Mouse (Mus musculus) mouse trophoblast stem cell (cell line): Measurements from ENCODE around the gene Adgre5.

Source experiments
- in situ Hi-C, 2 experiments: fragments of 300-500 bp; cut with MseI, MboI; formaldehyde crosslinking; loops; 2 replicates in 1 of 2; 3 replicates in 1 of 2; pipeline ENCODE4 v1.15.1; 2025

The Adgre5 gene

GRCm38 (mm10) chr8:83740976-83741741 is at the start of gene Adgre5:
Adgre5 (minus strand) TSS chr8:83741326.
- in situ Hi-C loops = no loop called here

- in situ Hi-C loops = no loop called here
These were observed 48.7 kb upstream of the Adgre5 start for GRCm38 (mm10) chr8:83789826-83790225.

DNA sequence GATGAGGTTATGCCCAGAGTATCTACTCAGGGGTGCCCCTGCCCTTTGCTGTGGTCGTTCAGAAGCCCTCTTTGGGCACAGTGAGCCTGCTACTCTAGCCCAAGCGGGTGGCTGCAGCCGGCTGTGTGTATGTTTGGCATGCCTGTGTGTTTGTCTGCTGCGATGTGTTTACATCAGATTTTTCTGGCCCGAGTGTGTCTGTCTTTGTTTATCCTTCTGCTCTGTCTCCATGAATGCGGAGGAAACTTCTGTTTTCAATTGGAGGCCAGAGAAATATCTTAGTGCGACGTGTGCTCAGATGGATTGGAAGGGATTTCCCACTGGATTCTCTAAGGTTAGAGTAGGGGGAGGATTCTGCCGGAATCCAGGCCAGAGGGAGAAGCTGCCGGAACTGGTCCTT is 43.9 kb upstream of the Adgre5 start:
- in situ Hi-C loops = no loop called here

- in situ Hi-C loops = loop anchor here (5.0 kb wide), 1 partner anchor 114 kb away; no protein-coding TSS in a partner anchor
These were observed 41.9 kb upstream of the Adgre5 start for GRCm38 (mm10) chr8:83782832-83783558.

GRCm38 (mm10) chr8:83779610-83780009 is 38.5 kb upstream of the Adgre5 start:
- in situ Hi-C loops = loop anchor here (5.0 kb wide), 1 partner anchor 118 kb away; no protein-coding TSS in a partner anchor

DNA sequence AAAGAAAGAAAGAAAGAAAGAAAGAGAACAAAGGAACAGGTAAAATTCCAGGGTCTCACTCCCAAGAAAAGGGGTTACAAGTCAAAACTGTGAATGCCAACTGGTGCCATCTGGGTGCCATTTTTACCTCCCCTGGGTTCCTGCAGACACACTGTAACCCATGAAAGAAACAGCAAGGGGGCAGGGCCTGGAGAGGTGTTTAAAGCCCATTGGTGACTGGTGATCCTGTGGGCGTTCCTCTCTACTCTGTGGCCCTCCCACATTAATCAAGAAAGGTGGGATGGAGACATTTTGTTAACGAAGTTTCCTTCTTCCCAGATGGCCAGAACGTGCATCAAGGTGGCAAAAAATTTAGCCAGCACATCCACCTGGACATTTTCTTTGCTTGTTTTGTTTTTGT is 36.9 kb upstream of the Adgre5 start:
- in situ Hi-C loops = no loop called here

GRCm38 (mm10) chr8:83776632-83777031 is 35.5 kb upstream of the Adgre5 start:
- in situ Hi-C loops = no loop called here

- in situ Hi-C loops = no loop called here
These were observed 33.1 kb upstream of the Adgre5 start for GRCm38 (mm10) chr8:83774221-83774620.

- in situ Hi-C loops = no loop called here
These were observed 32.3 kb upstream of the Adgre5 start for GRCm38 (mm10) chr8:83773452-83773846.

GRCm38 (mm10) chr8:83772701-83773451 is 31.8 kb upstream of the Adgre5 start:
- in situ Hi-C loops = no loop called here

GRCm38 (mm10) chr8:83771791-83772190 is 30.7 kb upstream of the Adgre5 start:
- in situ Hi-C loops = no loop called here

DNA sequence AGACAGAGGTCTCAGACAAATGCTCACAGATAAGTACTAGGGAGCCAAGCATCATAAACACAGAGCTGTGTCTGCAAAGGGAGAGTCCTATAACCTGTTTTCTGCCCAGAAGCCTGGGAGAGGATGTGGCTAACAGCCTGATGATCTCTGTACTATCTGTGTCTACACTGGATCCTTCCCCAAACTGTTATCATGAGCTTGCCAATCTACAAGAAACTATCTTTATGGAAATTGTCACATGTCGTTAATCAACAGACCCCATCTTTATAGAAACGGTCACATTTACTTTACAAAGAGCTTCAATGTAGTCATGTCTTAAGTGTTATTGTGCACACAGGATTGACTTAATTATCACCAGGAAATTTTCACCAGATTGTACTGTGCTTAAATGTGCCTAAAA is 29.5 kb upstream of the Adgre5 start:
- in situ Hi-C loops = no loop called here

- in situ Hi-C loops = no loop called here
These were observed 28.6 kb upstream of the Adgre5 start for GRCm38 (mm10) chr8:83769720-83770119.

DNA sequence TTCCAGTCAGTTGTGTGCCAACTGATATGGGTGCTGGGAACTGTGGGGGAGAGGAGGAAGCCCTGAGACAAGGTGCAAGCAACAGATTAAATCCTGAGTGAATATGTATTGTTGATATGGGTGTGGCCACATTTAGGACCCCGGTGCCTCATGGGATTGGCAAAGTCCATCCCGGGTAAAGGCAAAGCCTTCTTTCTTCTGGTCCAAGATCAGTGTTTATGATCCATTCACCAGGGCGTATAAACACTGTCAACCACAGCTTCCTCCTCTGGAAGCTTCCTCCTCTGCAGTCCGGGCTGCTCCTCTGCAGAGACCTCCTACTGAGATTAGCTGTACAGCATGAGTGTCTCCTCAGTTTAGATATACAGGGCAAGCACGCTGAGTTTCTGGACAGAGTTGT is 27.4 kb upstream of the Adgre5 start:
- in situ Hi-C loops = no loop called here

DNA sequence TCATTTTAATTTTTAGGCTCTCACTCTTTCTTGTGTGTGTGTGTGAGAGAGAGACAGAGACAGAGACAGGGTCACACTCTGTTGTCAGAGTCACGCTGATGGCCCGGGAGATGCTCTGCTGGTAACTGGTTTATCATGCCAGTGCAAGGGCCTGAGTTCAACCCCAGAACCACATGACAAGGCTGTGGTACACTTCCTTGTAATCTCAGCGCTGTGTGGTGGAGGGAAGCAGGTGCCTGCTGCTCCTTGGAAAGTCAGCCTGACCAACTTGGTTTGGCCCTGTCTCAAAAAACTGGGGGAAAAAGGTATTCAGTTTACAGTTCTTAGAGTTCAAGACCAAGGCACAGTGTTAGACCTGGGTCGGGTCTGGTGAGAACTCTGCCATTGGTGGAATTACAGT is 26.3 kb upstream of the Adgre5 start:
- in situ Hi-C loops = no loop called here

DNA sequence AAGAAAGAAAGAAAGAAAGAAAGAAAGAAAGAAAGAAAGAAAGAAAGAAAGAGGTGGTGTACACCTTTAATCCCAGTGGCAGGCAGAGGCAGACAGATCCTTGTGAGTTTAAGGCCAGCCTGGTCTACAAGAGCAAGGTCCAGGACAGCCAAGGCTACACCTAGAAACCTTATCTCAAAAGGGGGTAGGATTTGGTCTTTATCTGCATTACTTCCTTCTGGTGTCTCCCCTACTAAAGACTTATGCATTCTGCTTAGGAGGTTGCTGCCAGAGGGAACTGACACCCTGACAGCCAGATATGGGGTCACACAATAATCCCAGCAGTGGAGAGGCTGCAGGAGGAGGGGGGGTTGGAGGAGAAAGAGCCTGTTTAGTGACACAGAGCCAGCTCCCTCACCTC is 24.5 kb upstream of the Adgre5 start:
- in situ Hi-C loops = no loop called here

DNA sequence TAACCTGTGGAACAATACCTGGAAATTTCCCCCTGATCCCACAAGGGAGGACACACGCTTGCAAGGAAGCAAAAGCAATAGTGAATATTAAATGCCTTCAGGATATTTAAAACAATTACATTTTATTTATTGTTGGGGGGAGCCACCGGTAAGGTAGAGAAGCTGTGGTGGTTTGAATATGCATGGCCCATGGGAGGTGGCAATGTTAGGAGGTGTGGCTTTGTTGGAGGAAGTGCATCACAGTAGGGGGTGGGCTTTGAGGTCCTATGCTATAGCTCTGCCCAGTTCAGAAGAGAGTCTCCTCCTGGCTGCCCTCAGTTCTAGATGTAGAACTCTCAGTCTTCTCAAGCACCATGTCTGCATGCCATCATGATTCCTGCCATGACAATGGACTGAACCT is 23.6 kb upstream of the Adgre5 start:
- in situ Hi-C loops = no loop called here

DNA sequence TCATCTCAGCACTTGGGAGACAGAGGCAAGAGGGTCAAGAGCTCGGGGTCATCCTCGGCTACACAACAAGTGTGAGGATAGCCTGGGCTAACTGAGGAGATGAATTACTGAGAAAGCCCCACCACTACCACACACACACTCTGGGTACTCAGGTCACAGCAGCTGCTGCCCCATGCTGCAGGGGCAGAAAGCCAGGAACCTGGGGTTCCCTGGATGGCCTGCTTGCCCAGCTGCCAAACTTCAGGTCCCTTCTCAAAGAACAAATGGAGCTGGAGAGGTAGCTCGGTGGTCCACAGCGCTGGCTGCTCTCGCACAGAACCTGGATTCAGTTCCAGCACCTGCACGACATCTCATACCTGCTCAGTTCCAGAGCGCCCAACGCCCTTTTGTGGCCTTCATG is 23.0 kb upstream of the Adgre5 start:
- in situ Hi-C loops = no loop called here

DNA sequence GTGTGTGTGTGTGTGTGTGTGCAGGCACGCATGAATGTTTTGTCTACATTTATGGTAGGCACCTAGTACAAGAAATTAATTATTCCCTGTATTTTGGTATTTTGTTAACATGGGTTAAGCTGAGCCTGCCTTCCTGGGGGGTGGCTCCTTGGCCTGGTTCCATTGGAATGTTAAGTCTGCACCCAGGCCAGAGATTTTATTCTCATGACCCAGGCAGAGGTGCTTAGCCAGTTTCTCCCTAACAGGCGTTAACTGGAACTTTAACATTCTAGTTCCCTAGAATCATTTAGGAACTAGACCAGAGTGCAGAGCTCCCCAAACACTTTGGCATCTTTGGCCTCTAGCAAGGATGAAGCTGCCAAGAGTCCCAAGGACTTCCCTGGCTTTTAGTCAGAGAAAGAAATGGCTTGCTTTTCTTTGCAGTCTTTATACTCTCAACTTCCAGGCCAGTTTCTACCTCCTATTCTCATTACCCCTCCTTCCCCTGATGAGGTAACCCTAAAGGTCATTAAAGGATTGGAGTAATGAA is 18.2 kb upstream of the Adgre5 start:
- in situ Hi-C loops = no loop called here

GRCm38 (mm10) chr8:83758298-83758697 is 17.2 kb upstream of the Adgre5 start:
- in situ Hi-C loops = no loop called here

DNA sequence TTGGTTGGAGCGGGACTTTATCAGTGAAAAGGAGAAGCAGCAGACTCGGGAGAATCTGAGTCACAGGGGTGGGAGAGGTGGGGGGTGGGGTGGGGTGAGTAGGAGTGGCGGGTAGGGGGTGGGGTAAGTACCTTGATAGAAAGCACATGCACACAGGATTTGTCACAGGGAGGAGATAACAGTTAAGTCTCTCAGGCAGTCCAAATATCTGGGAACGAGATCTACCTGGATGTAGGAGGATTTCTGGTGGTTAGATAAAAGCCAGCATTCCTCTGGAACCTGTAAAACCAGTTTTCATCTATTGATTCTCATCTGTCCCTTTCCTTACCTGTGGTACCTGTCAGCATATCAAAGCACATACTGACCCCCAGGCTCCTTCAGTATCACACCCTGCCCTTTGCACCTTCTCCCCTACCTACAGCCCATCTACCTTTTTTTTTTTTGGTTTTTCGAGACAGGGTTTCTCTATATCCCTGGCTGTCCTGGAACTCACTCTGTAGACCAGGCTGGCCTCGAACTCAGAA is 16.0 kb upstream of the Adgre5 start:
- in situ Hi-C loops = no loop called here

DNA sequence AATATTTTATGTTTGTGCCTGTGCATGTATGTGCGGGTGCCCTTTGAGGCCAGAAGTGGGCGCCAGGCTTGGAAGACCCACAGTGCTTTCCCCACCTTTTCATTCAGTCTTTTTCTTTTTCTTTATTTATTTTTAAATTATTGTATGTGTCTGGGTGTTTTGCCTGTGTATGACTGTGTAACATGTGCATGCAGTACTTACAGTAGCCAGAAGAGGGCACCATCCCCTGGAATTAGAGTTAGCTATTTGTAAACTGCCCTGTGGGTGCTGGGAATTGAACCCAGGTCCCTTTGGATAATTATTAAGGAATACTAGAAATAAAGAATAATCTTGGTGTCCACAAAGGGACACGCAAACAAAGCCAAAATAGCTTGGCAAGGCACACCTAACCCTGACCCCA is 15.1 kb upstream of the Adgre5 start:
- in situ Hi-C loops = no loop called here
